Mouse (Mus musculus) megakaryocyte, embryonic 14.5 days (primary cell): Measurements from ENCODE around the gene Cdk11b.

Source experiments
- FLI1 ChIP-seq: IDR thresholded peaks from 2 replicates; pipeline ENCODE4 v1.6.1; 2012; ENCODE audit warnings: low read length, inconsistent platforms, mixed read lengths
- GATA1 ChIP-seq: IDR thresholded peaks from 3 replicates; pipeline ENCODE4 v1.6.1; 2012; ENCODE audit warnings: mixed read lengths, low read length, inconsistent platforms, borderline replicate concordance

- TF ChIP-seq GATA1 (no peak), FLI1 (no peak)
These were observed 21.9 kb upstream of the Cdk11b start for GRCm38 (mm10) chr4:155602753-155603152.
